Mouse (Mus musculus) CH12.LX (cell line): ENCODE data around the gene Hltf. TPM values are rescaled to one million over a fixed set of nuclear protein-coding genes. Genes with fewer than 3 reads are reported as not detected.

Experiments used
- DNase-seq: peaks from one replicate; pipeline ENCODE4 v3.0.0-alpha.2; 2013; ENCODE audit errors: extremely low read depth
- H3K27ac ChIP-seq: 2 replicates; pipeline ENCODE4 v1.5.1; 2012; ENCODE audit warnings: low read depth, mild to moderate bottlenecking, control low read depth, moderate library complexity; ENCODE audit not compliant: insufficient read depth
- H3K27me3 ChIP-seq: replicated peaks from 2 replicates; pipeline ENCODE3; 2012; ENCODE audit warnings: inconsistent platforms
- H3K36me3 ChIP-seq, 2 experiments: replicated peaks in 1 of 2; 2 replicates each; pipeline versions ENCODE3 to v1.6.1; 2012; ENCODE audit warnings: inconsistent platforms in 1 of 2, low read length in 1 of 2, mild to moderate bottlenecking in 1 of 2, mixed read lengths in 1 of 2, moderate library complexity in 1 of 2; ENCODE audit not compliant: control insufficient read depth in 1 of 2, insufficient read depth in 1 of 2
- H3K4me1 ChIP-seq, 2 experiments: 2 replicates each; pipeline ENCODE4 v1.6.1; 2012; ENCODE audit warnings: inconsistent platforms in 1 of 2, moderate library complexity in 1 of 2; ENCODE audit not compliant: insufficient read depth in 2 of 2, control insufficient read depth in 1 of 2
- H3K4me2 ChIP-seq: 2 replicates; pipeline ENCODE4 v1.6.1; 2012; ENCODE audit warnings: low read depth, mild to moderate bottlenecking, control low read depth; ENCODE audit not compliant: poor library complexity, insufficient read depth, severe bottlenecking
- H3K4me3 ChIP-seq, 3 experiments: fragments of 150-350 bp in 1 of 3; sonication (generic) in 1 of 3; replicated peaks in 1 of 3; 2 replicates each; pipeline versions ENCODE3 to v1.5.1; 2011 to 2012; ENCODE audit warnings: low read depth in 2 of 3, low read length in 2 of 3, mild to moderate bottlenecking in 2 of 3, moderate library complexity in 2 of 3, control low read depth in 1 of 3, improper control_type of control experiment in 1 of 3, inconsistent platforms in 1 of 3, mixed read lengths in 1 of 3; ENCODE audit not compliant: poor library complexity in 1 of 3
- H3K79me2 ChIP-seq: replicated peaks from 2 replicates; pipeline ENCODE4 v1.6.1; 2012; ENCODE audit warnings: mild to moderate bottlenecking, moderate library complexity; ENCODE audit not compliant: control insufficient read depth, poor library complexity, insufficient read depth, severe bottlenecking; ENCODE audit errors: extremely low read depth
- H3K9ac ChIP-seq: 2 replicates; pipeline ENCODE4 v1.6.1; 2012; ENCODE audit warnings: low read depth, mild to moderate bottlenecking, control low read depth, moderate library complexity; ENCODE audit not compliant: insufficient read depth
- H3K9me3 ChIP-seq: replicated peaks from 2 replicates; pipeline ENCODE3; 2012; ENCODE audit warnings: low read length, inconsistent platforms, mixed read lengths
- CHD1 ChIP-seq: IDR thresholded peaks from 2 replicates; pipeline ENCODE4 v1.6.1; 2012; ENCODE audit warnings: low read depth, low read length, improper control_type of control experiment, inconsistent platforms
- CTCF ChIP-seq, 2 experiments: IDR thresholded peaks in 1 of 2; conservative IDR thresholded peaks in 1 of 2; 2 replicates each; pipeline ENCODE4 v1.5.1; 2011 to 2012; ENCODE audit warnings: low read depth in 2 of 2, low read length in 2 of 2, improper control_type of control experiment in 1 of 2, inconsistent platforms in 1 of 2, mild to moderate bottlenecking in 1 of 2, moderate library complexity in 1 of 2
- E2F4 ChIP-seq: IDR thresholded peaks from 2 replicates; pipeline ENCODE4 v1.6.1; 2011; ENCODE audit warnings: low read depth, low read length, improper control_type of control experiment; ENCODE audit not compliant: insufficient replicate concordance
- ELF1 ChIP-seq: IDR thresholded peaks from 2 replicates; pipeline ENCODE4 v1.6.1; 2014; ENCODE audit warnings: low read depth, mild to moderate bottlenecking, inconsistent platforms, low read length, improper control_type of control experiment
- ETS1 ChIP-seq: conservative IDR thresholded peaks from 2 replicates; pipeline ENCODE4 v1.6.1; 2012; ENCODE audit warnings: low read depth, mild to moderate bottlenecking, inconsistent platforms, low read length, improper control_type of control experiment, moderate library complexity
- GABPA ChIP-seq: IDR thresholded peaks from 2 replicates; pipeline ENCODE4 v1.6.1; 2012; ENCODE audit warnings: low read depth, low read length, improper control_type of control experiment, inconsistent platforms; ENCODE audit not compliant: insufficient replicate concordance
- HCFC1 ChIP-seq: IDR thresholded peaks from 2 replicates; pipeline ENCODE4 v1.6.1; 2012; ENCODE audit warnings: low read depth, mild to moderate bottlenecking, inconsistent platforms, low read length, improper control_type of control experiment
- IRF4 ChIP-seq: IDR thresholded peaks from 2 replicates; pipeline ENCODE4 v1.6.1; 2014; ENCODE audit warnings: low read depth, mild to moderate bottlenecking, inconsistent platforms, low read length, improper control_type of control experiment
- JUN ChIP-seq: IDR thresholded peaks from 2 replicates; pipeline ENCODE4 v1.6.1; 2011; ENCODE audit warnings: low read depth, mild to moderate bottlenecking, low read length, improper control_type of control experiment, moderate library complexity; ENCODE audit not compliant: insufficient read depth
- MAZ ChIP-seq: IDR thresholded peaks from 2 replicates; pipeline ENCODE4 v1.6.1; 2012; ENCODE audit warnings: low read depth, mild to moderate bottlenecking, inconsistent platforms, low read length, improper control_type of control experiment, moderate library complexity
- MEF2A ChIP-seq: IDR thresholded peaks from 2 replicates; pipeline ENCODE4 v1.6.1; 2014; ENCODE audit warnings: low read depth, mild to moderate bottlenecking, inconsistent platforms, low read length, improper control_type of control experiment, borderline replicate concordance
- MYC ChIP-seq: IDR thresholded peaks from 2 replicates; pipeline ENCODE4 v1.6.1; 2011; ENCODE audit warnings: low read depth, mild to moderate bottlenecking, improper control_type of control experiment, low read length
- NELFE ChIP-seq: IDR thresholded peaks from 2 replicates; pipeline ENCODE4 v1.6.1; 2011; ENCODE audit warnings: low read depth, low read length, improper control_type of control experiment
- POLR2A ChIP-seq: IDR thresholded peaks from 2 replicates; pipeline ENCODE4 v1.6.1; 2011; ENCODE audit warnings: low read depth, mild to moderate bottlenecking, improper control_type of control experiment, low read length
- SIN3A ChIP-seq: IDR thresholded peaks from 2 replicates; pipeline ENCODE4 v1.6.1; 2012; ENCODE audit warnings: low read length, improper control_type of control experiment, inconsistent platforms
- SMC3 ChIP-seq: IDR thresholded peaks from 2 replicates; pipeline ENCODE4 v1.6.1; 2011; ENCODE audit warnings: low read depth, low read length, improper control_type of control experiment
- TBP ChIP-seq: conservative IDR thresholded peaks from 2 replicates; pipeline ENCODE4 v1.6.1; 2011; ENCODE audit warnings: low read depth, low read length, improper control_type of control experiment
- TCF12 ChIP-seq: IDR thresholded peaks from 2 replicates; pipeline ENCODE4 v1.6.1; 2014; ENCODE audit warnings: low read depth, mild to moderate bottlenecking, inconsistent platforms, low read length, improper control_type of control experiment
- USF2 ChIP-seq: conservative IDR thresholded peaks from 2 replicates; pipeline ENCODE4 v1.6.1; 2011; ENCODE audit warnings: low read depth, low read length, improper control_type of control experiment
- ZC3H11A ChIP-seq: IDR thresholded peaks from 2 replicates; pipeline ENCODE4 v1.6.1; 2012; ENCODE audit warnings: low read depth, mild to moderate bottlenecking, inconsistent platforms, low read length, improper control_type of control experiment
- ZMIZ1 ChIP-seq: IDR thresholded peaks from 2 replicates; pipeline ENCODE4 v1.6.1; 2012; ENCODE audit warnings: low read depth, mild to moderate bottlenecking, inconsistent platforms, low read length, improper control_type of control experiment
- dilution Hi-C: fragments of 300-500 bp; cut with MboI; formaldehyde crosslinking; loops from 2 replicates; pipeline ENCODE4 v1.14.3; 2020; ENCODE audit warnings: low sequenced_read_pairs; ENCODE audit not compliant: extremely low pct_unique_long_range_greater_than_20kb, extremely low pct_ligation_motif_present
- in situ Hi-C: fragments of 300-500 bp; cut with MboI; formaldehyde crosslinking; loops from 3 replicates; pipeline ENCODE4 v1.14.3; 2019; ENCODE audit warnings: low sequenced_read_pairs, low pct_ligation_motif_present, low pct_unique_long_range_greater_than_20kb, mixed read lengths
- polyA plus RNA-seq: library from polyadenylated mRNA; unstranded; fragments of >175 nt; gene quantifications from 2 replicates; pipeline ENCODE4 v1.2.1, GENCODE M21; 2012; ENCODE audit warnings: low read depth; ENCODE audit not compliant: insufficient read length
- total RNA-seq, 2 experiments: library from RNA; depleted of rRNA; stranded (reverse); fragments of 300-350 nt in 1 of 2; fragments of >200 nt in 1 of 2; gene quantifications; 2 replicates each; pipeline ENCODE4 v1.2.3; 2012 to 2014

The Hltf gene
- total and polyA plus RNA-seq, 3 experiments: 18.9 to 37.1 (median 19.4) TPM

GRCm38 (mm10) chr3:20141240-20141639, 83.6 kb downstream of the Hltf start:
- Histone ChIP-seq H3K27ac (no peak overlapping the region), H3K9me3 (no peaks in the 10 kb centered on the region), H3K79me2 (no peaks in the 10 kb centered on the region), H3K27me3 (no peaks in the 10 kb centered on the region), H3K9ac (no peak overlapping the region), H3K4me3 (no peak overlapping the region), H3K4me1 (peaks cover 0 to 3% of the 10 kb centered on the region in 2 experiments; a peak in 1 of 4 replicates), H3K36me3 (peaks cover 12 to 41% of the 10 kb centered on the region in 2 experiments), H3K4me2 (no peak overlapping the region)
- in situ Hi-C loops (no loop called here), dilution Hi-C loops (no loop called here)
- DNase-seq: no peak
- TF ChIP-seq MYC: no peak
- no peak for TF ChIP-seq CTCF (conservative IDR thresholded peaks at IDR 0.05 in 1 of 2, IDR thresholded peaks at IDR 0.05 in 1 of 2; ENCODE audit: low read depth in 2 of 2, low read length in 2 of 2)
- TF ChIP-seq TBP: no peak
- no peak for TF ChIP-seq SIN3A
- no peak for TF ChIP-seq USF2
- TF ChIP-seq SMC3: no peak
- no peak for TF ChIP-seq CHD1
- no peak for TF ChIP-seq GABPA
- no peak for TF ChIP-seq ZMIZ1
- no peak for TF ChIP-seq ZC3H11A
- no peak for TF ChIP-seq ELF1

GRCm38 (mm10) chr3:20141679-20142078, 84.1 kb downstream of the Hltf start:
- TF ChIP-seq HCFC1 (no peak), MAZ (no peak), CHD1 (no peak), TBP (no peak), JUN (no peak), NELFE (no peak), ETS1 (no peak), TCF12 (no peak), E2F4 (no peak), MEF2A (no peak), POLR2A (no peak), IRF4 (no peak), USF2 (no peak)

More at GRCm38 (mm10) chr3:20141679-20142078, 84.1 kb downstream of the Hltf start:
- no peaks in the 10 kb centered on the region for H3K79me2 ChIP-seq
- dilution Hi-C loops (no loop called here), in situ Hi-C loops (no loop called here)
- H3K9ac ChIP-seq: no peak overlapping the region
- no peak overlapping the region for H3K4me2 ChIP-seq
- H3K4me1 ChIP-seq: peaks cover 0 to 3% of the 10 kb centered on the region in 2 experiments; a peak in 1 of 4 replicates
- no peaks in the 10 kb centered on the region for H3K9me3 ChIP-seq
- DNase-seq: no peak
- H3K36me3 ChIP-seq: peaks cover 11 to 41% of the 10 kb centered on the region in 2 experiments
- H3K27me3 ChIP-seq: no peaks in the 10 kb centered on the region
- H3K27ac ChIP-seq: no peak overlapping the region
- H3K4me3 ChIP-seq: no peak overlapping the region
